Mouse (Mus musculus): ENCODE results near the gene Stk16.

Stk16 gene

GRCm38 (mm10) chr1:75239591-75239990 lies 29.0 kb downstream of the Stk16 start:
- DNase-seq: no peak

- no peak for DNase-seq
These were observed 32.8 kb downstream of the Stk16 start for GRCm38 (mm10) chr1:75243411-75243810.

GRCm38 (mm10) chr1:75244175-75244826 lies 33.7 kb downstream of the Stk16 start:
- no peak for DNase-seq

- DNase-seq: peak; percentile 53
These were observed 34.2 kb downstream of the Stk16 start for GRCm38 (mm10) chr1:75244836-75245235.

GRCm38 (mm10) chr1:75247071-75247930 lies 36.7 kb downstream of the Stk16 start:
- DNase-seq: no peak

GRCm38 (mm10) chr1:75248041-75248772 lies 37.6 kb downstream of the Stk16 start:
- DNase-seq: no peak

- DNase-seq: peak; percentile 13
These were observed 39.9 kb downstream of the Stk16 start for GRCm38 (mm10) chr1:75250498-75250897.

- peak; percentile 89 for DNase-seq
These were observed 40.7 kb downstream of the Stk16 start for GRCm38 (mm10) chr1:75251112-75251970.

- DNase-seq: peak; percentile 11
These were observed 41.7 kb downstream of the Stk16 start for GRCm38 (mm10) chr1:75252308-75252707.

GRCm38 (mm10) chr1:75253029-75253428 lies 42.4 kb downstream of the Stk16 start:
- DNase-seq: peak; percentile 29

GRCm38 (mm10) chr1:75253849-75254624 lies 43.4 kb downstream of the Stk16 start:
- peak; percentile 94 for DNase-seq

GRCm38 (mm10) chr1:75254625-75255013 lies 44.0 kb downstream of the Stk16 start:
- no peak for DNase-seq

- peak; percentile 72 for DNase-seq
These were observed 44.9 kb downstream of the Stk16 start for GRCm38 (mm10) chr1:75255516-75256046.

GRCm38 (mm10) chr1:75261278-75261677 lies 50.6 kb downstream of the Stk16 start:
- no peak for DNase-seq

GRCm38 (mm10) chr1:75262969-75263951 lies 52.6 kb downstream of the Stk16 start:
- DNase-seq: peak; percentile 80

GRCm38 (mm10) chr1:75264091-75264880 lies 53.6 kb downstream of the Stk16 start, which contains the start of gene Ptprn:
Ptprn (minus strand) TSS chr1:75264502.
- peak; percentile 17 for DNase-seq
